Mouse (Mus musculus) gastrocnemius, postnatal 25 days (tissue): Measurements from ENCODE around the gene Dnmt3a. TPM values are rescaled to one million over a fixed set of nuclear protein-coding genes. Genes with fewer than 3 reads are reported as not detected.

Source experiments
- DNase-seq: peaks from one replicate; pipeline ENCODE4 v3.0.0; 2022
- long read RNA-seq, 2 experiments: library from polyadenylated mRNA; stranded (forward); transcript quantifications; one replicate each; pipeline ENCODE4 v2.0.0; 2021
- total RNA-seq, 2 experiments: library from RNA; stranded (reverse); gene quantifications; 1 replicate in 1 of 2; 2 replicates in 1 of 2; pipeline ENCODE4 v1.2.3; 2021

The Dnmt3a gene
- 100 to 1,000 TPM; 107 to 110 TPM for total RNA-seq
- long read RNA-seq, experiment 1, partial matches to known transcripts: 7 of 30 reads
- long read RNA-seq, experiment 1, other reads (novel, unspliced or antisense): 22 of 30 reads
- long read RNA-seq, experiment 2, full-length matches to known transcripts: 4 of 34 reads
- long read RNA-seq, experiment 2, partial matches to known transcripts: 9 of 34 reads
- long read RNA-seq, experiment 2, other reads (novel, unspliced or antisense): 21 of 34 reads

GRCm38 (mm10) chr12:3805852-3806251 is at the start of gene Dnmt3a:
Dnmt3a (plus strand) TSS chr12:3806007.
- DNase-seq: no peak

GRCm38 (mm10) chr12:3756216-3756615 is 49.6 kb upstream of the Dnmt3a start:
- no peak for DNase-seq

- no peak for DNase-seq
Measured at GRCm38 (mm10) chr12:3758127-3758526, 47.7 kb upstream of the Dnmt3a start.

GRCm38 (mm10) chr12:3759419-3759818 is 46.4 kb upstream of the Dnmt3a start:
- peak; percentile 44 for DNase-seq

- no peak for DNase-seq
Measured at GRCm38 (mm10) chr12:3760876-3761590, 44.8 kb upstream of the Dnmt3a start.

GRCm38 (mm10) chr12:3761591-3762295 is 44.1 kb upstream of the Dnmt3a start:
- no peak for DNase-seq

GRCm38 (mm10) chr12:3764191-3764804 is 41.5 kb upstream of the Dnmt3a start:
- peak; percentile 42 for DNase-seq

- DNase-seq: no peak
Measured at GRCm38 (mm10) chr12:3767360-3767759, 38.4 kb upstream of the Dnmt3a start.

- peak; percentile 43 for DNase-seq
Measured at GRCm38 (mm10) chr12:3768391-3768790, 37.4 kb upstream of the Dnmt3a start.

GRCm38 (mm10) chr12:3770546-3770945 is 35.3 kb upstream of the Dnmt3a start:
- DNase-seq: no peak

GRCm38 (mm10) chr12:3771080-3771479 is 34.7 kb upstream of the Dnmt3a start:
- DNase-seq: no peak

GRCm38 (mm10) chr12:3773643-3774042 is 32.2 kb upstream of the Dnmt3a start:
- DNase-seq: no peak

GRCm38 (mm10) chr12:3776015-3776414 is 29.8 kb upstream of the Dnmt3a start:
- no peak for DNase-seq

GRCm38 (mm10) chr12:3777682-3778081 is 28.1 kb upstream of the Dnmt3a start:
- DNase-seq: no peak

GRCm38 (mm10) chr12:3778286-3778685 is 27.5 kb upstream of the Dnmt3a start:
- no peak for DNase-seq

- DNase-seq: no peak
Measured at GRCm38 (mm10) chr12:3779639-3780038, 26.2 kb upstream of the Dnmt3a start.

GRCm38 (mm10) chr12:3780405-3780891 is 25.4 kb upstream of the Dnmt3a start:
- DNase-seq: peak; percentile 69

- no peak for DNase-seq
Measured at GRCm38 (mm10) chr12:3780931-3781471, 24.8 kb upstream of the Dnmt3a start.

- peak; percentile 92 for DNase-seq
Measured at GRCm38 (mm10) chr12:3781482-3781881, 24.3 kb upstream of the Dnmt3a start.

- DNase-seq: no peak
Measured at GRCm38 (mm10) chr12:3783196-3783825, 22.5 kb upstream of the Dnmt3a start.

- no peak for DNase-seq
Measured at GRCm38 (mm10) chr12:3784258-3784657, 21.5 kb upstream of the Dnmt3a start.

- no peak for DNase-seq
Measured at GRCm38 (mm10) chr12:3784729-3785128, 21.1 kb upstream of the Dnmt3a start.
